Comparison of ENCODE assay signal across 28 mouse cellular contexts in genomic region chr9:52174671-52175111, GRCm38 (mm10). TPM values are rescaled to one million over a fixed set of nuclear protein-coding genes. Genes with fewer than 3 reads are reported as not detected.
DNase-seq lines count a peak whose midpoint lies in the region; ATAC-seq and TF ChIP-seq lines count a peak whose summit lies in the region.
"Had no signal": no experiment of that assay in that cellular context is flagged by ENCODE, and none has a peak within 500 bp of the region (broad histone marks: within the 10 kb centered on the region; RNA-seq: fewer than 3 reads in every experiment).

No protein-coding gene starts in this region.

- no peaks in the 10 kb centered on the region for H3K79me2 ChIP-seq in MEL (ENCODE audit: control insufficient read depth, insufficient read depth, low read length, poor library complexity)

- peak; percentile 40; the same call in 1 of the 2 replicates for ATAC-seq in common myeloid progenitor, adult 5-6 weeks (replicated peaks; ENCODE audit: low read depth, poor library complexity, severe bottlenecking)
- ATAC-seq in liver, embryonic 14.5 days (ENCODE audit: insufficient read depth): peak; percentile 73
- peak; percentile 53 for ATAC-seq in megakaryocyte progenitor cell, adult 5-6 weeks (replicated peaks; ENCODE audit: poor library complexity)
- no peak for ATAC-seq in intestine, embryonic 16.5 days
- ATAC-seq: forebrain, embryonic 13.5 days; Patski had no signal

- H3K27ac ChIP-seq in MEL (ENCODE audit: control insufficient read depth, low read depth, low read length): peak overlapping the region; percentile 92
- no peak overlapping the region for H3K27ac ChIP-seq in liver, embryonic 14.5 days
- H3K27ac ChIP-seq in intestine, embryonic 16.5 days (ENCODE audit: low read length): no peak overlapping the region
- H3K27ac ChIP-seq: forebrain, embryonic 13.5 days; hindbrain, embryonic 13.5 days; kidney, embryonic 15.5 days; layer of hippocampus, adult 2 months; stomach, embryonic 15.5 days had no signal

- peak; percentile 69 for DNase-seq in MEL (ENCODE audit: low read depth, low spot score)
- DNase-seq in liver, embryonic 14.5 days (ENCODE audit: low read depth in 3 of 3, low spot score in 3 of 3): peak in 1 of 3 experiments; percentile 32
- no peak for DNase-seq in heart, adult 18-20 months
- no peak for DNase-seq in adrenal gland, adult 18-20 months (ENCODE audit: low spot score in 2 of 2)
- DNase-seq in B cell, adult 2 months: no peak
- DNase-seq: adrenal gland, postnatal 14 days; cerebellum, adult 18-20 months; cerebellum, postnatal 10 days; gastrocnemius, postnatal 14 days; heart, postnatal 4 days; kidney, adult 11 months; kidney, postnatal 36 days; left cerebral cortex, postnatal 4 days; lung, embryonic 14.5 days; lung, postnatal 14 days; midbrain, embryonic 14.5 days; retina, postnatal 1 day; right cerebral cortex, postnatal 14 days had no signal

- peak; percentile 50 to 69; a peak in 3 of 4 replicates for TF ChIP-seq EP300 in MEL (IDR thresholded peaks at IDR 0.05; ENCODE audit: low read depth in 1 of 2, low read length in 2 of 2)
- peak; percentile 32 for TF ChIP-seq EP300 in liver, embryonic 14.5 days (IDR thresholded peaks at IDR 0.05; ENCODE audit: low read depth)

- TF ChIP-seq POLR2A in MEL (IDR thresholded peaks at IDR 0.05; ENCODE audit: control insufficient read depth in 1 of 2, insufficient read depth in 1 of 2, low read depth in 1 of 2, low read length in 2 of 2, poor library complexity in 1 of 2): no peak

- TF ChIP-seq RAD21 in MEL (IDR thresholded peaks at IDR 0.05; ENCODE audit: low read depth, low read length): no peak

- 20% methylated on average over 4 of the region's 4 CpGs for WGBS in liver, embryonic 14.5 days (ENCODE audit: insufficient replicate concordance)
- WGBS in intestine, embryonic 16.5 days: 82% methylated on average over 4 of the region's 4 CpGs

- H3K9me3 ChIP-seq in MEL (replicated peaks; ENCODE audit: insufficient read depth, low read length): no peaks in the 10 kb centered on the region
- no peaks in the 10 kb centered on the region for H3K9me3 ChIP-seq in liver, embryonic 14.5 days (ENCODE audit: control insufficient read depth, low read length)
- no peaks in the 10 kb centered on the region for H3K9me3 ChIP-seq in intestine, embryonic 16.5 days (ENCODE audit: control insufficient read depth, low read length)
- H3K9me3 ChIP-seq: forebrain, embryonic 13.5 days; heart, embryonic 12.5 days; hindbrain, embryonic 13.5 days; kidney, embryonic 15.5 days; stomach, embryonic 15.5 days had no signal

- H3K4me2 ChIP-seq in liver, embryonic 14.5 days (ENCODE audit: low read depth): peak overlapping the region; percentile 51
- no peak overlapping the region for H3K4me2 ChIP-seq in intestine, embryonic 16.5 days (ENCODE audit: low read depth, low read length)
- H3K4me2 ChIP-seq: forebrain, embryonic 13.5 days; heart, embryonic 12.5 days; hindbrain, embryonic 13.5 days; kidney, embryonic 15.5 days; lung, embryonic 14.5 days; stomach, embryonic 15.5 days had no signal

- H3K27me3 ChIP-seq in MEL (ENCODE audit: control insufficient read depth in 1 of 2, insufficient read depth in 2 of 2, low read length in 2 of 2): no peaks in the 10 kb centered on the region
- H3K27me3 ChIP-seq in liver, embryonic 14.5 days (ENCODE audit: control insufficient read depth, insufficient read depth, low read length): peaks cover 13% of the 10 kb centered on the region
- peaks cover 3% of the 10 kb centered on the region for H3K27me3 ChIP-seq in intestine, embryonic 16.5 days (replicated peaks; ENCODE audit: control insufficient read depth, insufficient read depth, low read length)
- H3K27me3 ChIP-seq: heart, embryonic 12.5 days; hindbrain, embryonic 13.5 days; Patski; stomach, embryonic 15.5 days had no signal

- peaks cover 11 to 40% of the 10 kb centered on the region in 2 experiments for H3K4me1 ChIP-seq in MEL (ENCODE audit: control insufficient read depth in 1 of 2, insufficient read depth in 2 of 2, low read length in 2 of 2)
- H3K4me1 ChIP-seq in liver, embryonic 14.5 days (replicated peaks; ENCODE audit: control insufficient read depth in 2 of 2, insufficient read depth in 2 of 2, low read length in 1 of 2): peaks cover 21 to 31% of the 10 kb centered on the region in 2 experiments
- no peaks in the 10 kb centered on the region for H3K4me1 ChIP-seq in intestine, embryonic 16.5 days (ENCODE audit: control insufficient read depth, insufficient read depth, low read length)
- H3K4me1 ChIP-seq: hindbrain, embryonic 13.5 days; kidney, embryonic 15.5 days; stomach, embryonic 15.5 days had no signal

- H3K36me3 ChIP-seq in MEL (ENCODE audit: control insufficient read depth in 1 of 2, insufficient read depth in 2 of 2, low read length in 2 of 2): peaks cover 0 to 36% of the 10 kb centered on the region in 2 experiments; a peak in 2 of 4 replicates
- no peaks in the 10 kb centered on the region for H3K36me3 ChIP-seq in liver, embryonic 14.5 days (replicated peaks; ENCODE audit: control insufficient read depth, insufficient read depth, low read depth)
- no peaks in the 10 kb centered on the region for H3K36me3 ChIP-seq in intestine, embryonic 16.5 days (ENCODE audit: control insufficient read depth, insufficient read depth, low read length)
- H3K36me3 ChIP-seq: heart, embryonic 12.5 days; hindbrain, embryonic 13.5 days; kidney, embryonic 15.5 days; stomach, embryonic 15.5 days had no signal

- peak overlapping the region; percentile 12 to 33; a peak in 3 of 4 replicates for H3K4me3 ChIP-seq in MEL (ENCODE audit: control insufficient read depth in 1 of 2, insufficient read depth in 1 of 2, low read depth in 2 of 2, low read length in 2 of 2)
- no peak overlapping the region for H3K4me3 ChIP-seq in liver, embryonic 14.5 days (ENCODE audit: insufficient read depth in 1 of 2, low read depth in 2 of 2, low read length in 2 of 2)
- H3K4me3 ChIP-seq in intestine, embryonic 16.5 days (ENCODE audit: low read length): no peak overlapping the region
- H3K4me3 ChIP-seq: forebrain, embryonic 13.5 days; heart, embryonic 12.5 days; hindbrain, embryonic 13.5 days; kidney, embryonic 15.5 days; layer of hippocampus, adult 2 months; stomach, embryonic 15.5 days had no signal

- peak overlapping the region; percentile 47 for H3K9ac ChIP-seq in MEL (ENCODE audit: control insufficient read depth, low read depth, low read length, poor library complexity, severe bottlenecking)
- no peak overlapping the region for H3K9ac ChIP-seq in liver, embryonic 14.5 days (replicated peaks)
- no peak overlapping the region for H3K9ac ChIP-seq in intestine, embryonic 16.5 days (ENCODE audit: low read depth, low read length)
- H3K9ac ChIP-seq: forebrain, embryonic 13.5 days; heart, embryonic 12.5 days; hindbrain, embryonic 13.5 days; kidney, embryonic 15.5 days; lung, embryonic 14.5 days; stomach, embryonic 15.5 days had no signal

- no peak for TF ChIP-seq CTCF in MEL (IDR thresholded peaks at IDR 0.05 in 2 of 3, conservative IDR thresholded peaks at IDR 0.05 in 1 of 3; ENCODE audit: control insufficient read depth in 1 of 3, insufficient read depth in 1 of 3, low read depth in 2 of 3, low read length in 3 of 3, poor library complexity in 1 of 3, severe bottlenecking in 1 of 3)
- no peak for TF ChIP-seq CTCF in liver, embryonic 14.5 days (IDR thresholded peaks at IDR 0.05; ENCODE audit: low read depth)

TF ChIP-seq in MEL, 35 proteins besides CTCF, POLR2A, EP300 and RAD21:
- peak; percentile 32 for TF ChIP-seq TAL1 (IDR thresholded peaks at IDR 0.05; ENCODE audit: low read length)
- 0 out of 2 replicates have a peak, but pooled peaks have one; percentile 45 for TF ChIP-seq TBP (IDR thresholded peaks at IDR 0.05; ENCODE audit: low read depth, low read length)
- TF ChIP-seq TCF12 (IDR thresholded peaks at IDR 0.05; ENCODE audit: low read depth, low read length): peak; percentile 62
- TF ChIP-seq MEF2A (IDR thresholded peaks at IDR 0.05; ENCODE audit: extremely low read depth, insufficient replicate concordance, low read depth, low read length, poor library complexity, severe bottlenecking): no peak
- TF ChIP-seq GABPA (IDR thresholded peaks at IDR 0.05; ENCODE audit: low read depth, low read length): no peak
- no peak for TF ChIP-seq SMC3 (IDR thresholded peaks at IDR 0.05; ENCODE audit: low read depth, low read length)
- 0 out of 2 replicates have a peak, but pooled peaks have one; percentile 15 for TF ChIP-seq MAZ (IDR thresholded peaks at IDR 0.05; ENCODE audit: low read depth, low read length)
- 0 out of 2 replicates have a peak, but pooled peaks have one; percentile 49 for TF ChIP-seq RCOR1 (IDR thresholded peaks at IDR 0.05; ENCODE audit: low read depth, low read length)
- TF ChIP-seq GATA1 (IDR thresholded peaks at IDR 0.05; ENCODE audit: low read depth, low read length): peak; percentile 78
- peak; percentile 64 for TF ChIP-seq MXI1 (IDR thresholded peaks at IDR 0.05; ENCODE audit: low read depth, low read length)
- peak; percentile 72; the same call in 1 of the 2 replicates for TF ChIP-seq BHLHE40 (IDR thresholded peaks at IDR 0.05; ENCODE audit: borderline replicate concordance, low read depth, low read length)
- 0 out of 2 replicates have a peak, but pooled peaks have one; percentile 16 for TF ChIP-seq HCFC1 (IDR thresholded peaks at IDR 0.05; ENCODE audit: low read depth, low read length)
- peak; percentile 95 for TF ChIP-seq ZNF384 (IDR thresholded peaks at IDR 0.05; ENCODE audit: low read depth, low read length)
- TF ChIP-seq CHD1 (IDR thresholded peaks at IDR 0.05; ENCODE audit: low read depth, low read length): no peak
- TF ChIP-seq SIN3A (IDR thresholded peaks at IDR 0.05; ENCODE audit: low read length): peak; percentile 35; the same call in 1 of the 2 replicates
- peak; percentile 78 for TF ChIP-seq MYC (IDR thresholded peaks at IDR 0.05; ENCODE audit: low read depth, low read length)

RNA-seq across cellular contexts. Expression of gene Zc3h12c, which starts 6.3 kb away (rescaled TPM):
- total RNA-seq in MEL (2012; rRNA removed): 1.3 and 1.7 TPM in 2 replicates
- polyA plus RNA-seq in MEL (2012; ENCODE audit: insufficient read depth in 1 of 2, insufficient read length in 2 of 2, low read depth in 1 of 2, low replicate concordance in 2 of 2, missing spikeins in 1 of 2): 1 to 10 TPM in 1 of 2 experiments, not detected in 1; 1.3 TPM
- 4.9 and 8.7 TPM in 2 replicates for total RNA-seq in common myeloid progenitor, adult 5-6 weeks (2017)
- polyA plus RNA-seq in liver, embryonic 14.5 days (2012; rRNA removed): 0.29 and 0.38 TPM in 2 replicates
- polyA plus RNA-seq in liver, embryonic 14.5 days (2014; fragmentation: Nextera tagmentation; extraction: Ambion mirVana): 0.53 and 0.61 TPM in 2 replicates
- total RNA-seq in megakaryocyte progenitor cell, adult 5-6 weeks (2015): 4.3 and 4.8 TPM in 2 replicates
- 4.3 and 4.6 TPM in 2 replicates for total RNA-seq in megakaryocyte progenitor cell, adult 5-6 weeks (2017)
- 1 to 10 TPM; 7.7 to 8.4 TPM for total RNA-seq in heart, adult 18-20 months (2021)
- total RNA-seq in adrenal gland, adult 18-20 months (2021): 10 to 100 TPM; 18.4 to 23.7 TPM
- polyA plus RNA-seq in intestine, embryonic 16.5 days (2015; fragmentation: Nextera tagmentation; extraction: Ambion mirVana): 1.0 and 1.2 TPM in 2 replicates

Comparison
In these comparisons a context has a peak if more than half of its experiments do, and no peak if none do; other contexts are left out.
1. H3K4me3 ChIP-seq: peak in MEL (2 of 2); none in liver, embryonic 14.5 days (0 of 2) and intestine, embryonic 16.5 days (single experiment).